Mouse (Mus musculus): Measurements from ENCODE around the gene Abl2.

The Abl2 gene

DNA sequence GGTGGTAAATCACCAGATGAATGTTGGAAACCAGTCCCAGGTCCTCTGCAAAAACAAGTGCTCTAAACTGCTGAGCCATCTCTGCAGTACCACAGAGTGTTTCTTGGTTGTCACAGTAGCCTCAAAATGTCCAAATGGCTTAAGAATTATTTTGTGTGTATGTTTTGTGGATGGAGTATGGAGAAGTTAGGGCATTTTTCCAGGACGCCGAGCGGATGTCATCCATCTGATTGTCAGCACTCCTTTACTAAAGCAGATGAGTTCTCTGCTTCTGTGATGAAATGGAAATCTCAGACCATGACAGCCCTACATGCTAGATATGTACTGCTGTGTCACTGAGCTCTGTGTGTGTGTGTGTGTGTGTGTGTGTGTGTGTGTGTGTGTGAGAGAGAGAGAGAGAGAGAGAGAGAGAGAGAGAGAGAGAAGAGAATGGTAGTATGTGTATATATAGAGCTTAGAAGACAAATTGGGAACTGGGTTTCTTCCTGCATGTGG, 31.3 kb downstream of the Abl2 start:
- DNase-seq = no peak

GRCm38 (mm10) chr1:156590357-156590756, 31.8 kb downstream of the Abl2 start:
- no peak for DNase-seq

DNA sequence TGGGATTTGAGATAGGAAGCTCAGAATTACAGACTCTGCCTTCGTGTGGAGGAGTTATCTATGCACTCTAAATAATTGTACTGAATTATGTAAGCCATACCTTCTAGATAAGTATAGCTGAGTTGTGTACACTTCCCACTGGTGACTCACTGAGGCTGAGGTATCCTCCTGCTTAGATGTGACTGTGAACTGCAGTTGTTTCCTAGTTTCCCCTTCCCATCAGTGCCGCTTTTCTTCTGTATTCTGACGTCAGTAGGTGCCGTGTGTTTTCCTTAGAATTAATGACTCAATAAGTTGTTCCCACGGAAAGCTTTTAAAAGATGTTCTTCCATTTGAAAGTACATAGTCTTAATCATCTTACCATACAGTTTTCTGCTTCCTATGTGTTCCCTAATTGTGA, 34.7 kb downstream of the Abl2 start:
- DNase-seq = no peak

DNA sequence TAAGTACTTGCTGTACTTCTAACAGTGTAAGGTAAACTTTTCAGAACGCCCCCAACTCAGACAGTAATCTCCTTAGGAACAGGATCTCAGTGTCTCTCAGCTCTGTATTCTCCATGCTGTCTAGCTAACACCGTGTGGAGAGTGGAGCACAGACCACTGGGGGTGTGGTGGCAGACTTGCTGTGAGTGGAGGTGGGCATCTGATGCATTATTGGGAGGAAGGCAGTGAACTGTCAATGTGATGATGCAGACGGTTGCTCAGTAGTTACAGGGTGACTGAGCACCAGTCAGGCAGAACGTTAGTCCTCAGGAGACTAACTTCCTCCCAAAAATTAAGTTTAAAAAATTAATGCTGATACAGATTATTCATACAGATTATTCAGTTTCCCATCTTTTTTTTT, 38.5 kb downstream of the Abl2 start:
- peak in 1 of 2 experiments; percentile 24 for DNase-seq

DNA sequence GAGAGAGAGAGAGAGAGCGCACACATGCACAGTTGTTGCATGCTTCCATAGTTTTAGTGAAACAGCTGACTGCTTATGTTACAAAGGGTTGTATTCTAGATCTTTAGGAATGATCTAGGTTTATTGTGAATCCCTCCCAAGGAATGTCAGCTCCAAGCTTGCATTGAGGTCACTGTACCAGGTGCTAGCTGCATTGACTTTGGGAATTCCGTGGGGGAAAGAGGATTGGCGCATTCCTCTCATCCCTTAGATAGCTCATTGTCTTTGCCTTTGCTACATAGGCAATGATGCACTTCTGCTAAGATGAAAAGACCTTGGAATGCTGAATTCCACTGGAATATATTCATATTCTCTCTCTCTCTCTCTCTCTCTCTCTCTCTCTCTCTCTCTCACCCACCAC, 44.0 kb downstream of the Abl2 start:
- DNase-seq = no peak

DNA sequence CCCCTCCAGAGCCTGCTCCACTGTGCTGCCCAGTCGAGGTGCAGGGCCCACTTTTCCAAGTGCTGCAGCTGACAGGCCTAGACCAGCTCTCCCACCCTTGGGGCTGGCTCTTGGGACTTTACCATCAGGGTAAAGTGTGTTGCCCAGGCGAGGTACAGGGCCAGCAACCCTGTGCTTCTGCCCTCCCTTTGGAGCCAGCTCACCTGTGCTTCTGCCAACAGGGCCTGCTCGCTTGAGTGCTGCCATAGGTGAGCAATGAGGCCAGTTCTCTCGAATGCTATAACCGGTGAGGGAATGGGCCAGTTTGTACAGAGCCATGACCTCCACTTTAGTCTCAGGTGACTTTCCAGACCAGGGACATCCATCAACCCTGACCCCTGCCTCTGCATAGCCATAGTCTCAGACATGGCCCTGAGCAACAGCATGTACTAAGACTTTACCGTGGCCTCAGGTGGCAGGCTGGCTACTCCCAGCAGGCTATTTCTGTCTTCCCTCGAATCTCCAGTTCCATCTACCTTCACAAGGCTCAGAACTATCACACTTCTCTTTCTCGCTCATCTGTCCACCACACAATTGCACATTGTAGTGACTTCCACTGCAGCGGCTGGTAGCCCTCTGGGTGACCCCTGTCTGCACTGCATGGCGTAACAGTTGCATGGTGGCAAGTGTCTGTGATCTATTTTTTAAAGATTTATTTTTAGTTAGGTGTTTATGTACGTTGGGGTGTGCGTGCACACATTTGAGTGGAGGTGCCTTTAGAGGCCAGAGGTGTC, 46.7 kb downstream of the Abl2 start:
- DNase-seq = no peak

DNA sequence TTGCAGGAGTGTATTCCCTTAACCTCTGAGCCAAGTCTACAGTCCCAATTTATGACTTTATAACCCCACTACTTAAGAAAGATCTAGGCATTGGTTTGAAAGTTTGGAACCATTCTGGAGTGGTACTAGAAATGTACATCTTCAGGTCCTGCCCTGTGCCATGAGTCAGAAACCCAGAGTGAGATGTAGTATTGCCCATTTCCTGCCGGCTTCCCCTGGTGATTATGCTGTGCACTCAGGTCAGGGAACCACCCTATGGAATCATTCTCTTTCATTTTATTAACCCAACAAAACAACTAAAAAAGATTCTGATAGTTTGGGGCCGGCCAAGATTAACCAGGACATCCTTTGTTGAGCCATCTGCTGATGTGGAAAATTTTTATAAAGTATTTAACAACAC, 47.4 kb downstream of the Abl2 start:
- DNase-seq = no peak

DNA sequence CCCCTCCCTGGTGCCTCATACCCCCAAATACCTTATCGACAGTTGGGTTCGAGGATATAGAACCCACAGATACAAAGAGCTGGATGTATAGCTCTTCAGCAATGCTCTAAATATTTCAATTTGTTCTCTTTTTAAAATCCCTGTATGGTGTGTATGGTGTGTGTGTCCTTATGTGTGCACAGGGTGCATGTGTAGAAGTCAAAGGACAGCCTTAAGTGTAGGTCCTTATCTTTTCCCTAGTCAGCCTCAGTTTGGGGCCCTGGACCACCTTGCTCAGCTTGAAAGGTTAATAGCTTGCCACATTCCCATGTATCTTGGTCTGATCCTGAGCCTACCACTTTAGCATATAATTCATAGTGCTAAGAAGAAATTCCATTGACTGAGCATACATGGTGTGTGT, 49.9 kb downstream of the Abl2 start:
- DNase-seq = no peak

DNA sequence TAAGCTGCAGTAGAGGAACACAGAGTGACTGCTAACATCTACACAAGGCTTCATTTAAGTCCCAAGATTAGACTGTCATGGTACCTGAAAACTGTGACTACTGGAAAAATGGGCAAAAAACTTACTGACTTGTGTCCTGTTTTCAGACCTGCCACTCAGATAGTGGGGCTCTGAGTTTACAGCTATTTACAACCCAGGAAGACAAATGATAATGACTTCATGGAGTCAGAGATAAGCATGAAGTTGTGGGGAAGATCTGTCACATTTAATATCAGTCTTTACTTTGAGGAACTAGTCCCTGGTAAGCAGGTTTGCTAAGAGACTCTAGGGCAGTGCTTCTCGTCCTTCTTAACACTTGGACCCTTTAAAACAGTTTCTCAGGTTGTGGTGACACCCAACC, 51.7 kb downstream of the Abl2 start:
- no peak for DNase-seq

DNA sequence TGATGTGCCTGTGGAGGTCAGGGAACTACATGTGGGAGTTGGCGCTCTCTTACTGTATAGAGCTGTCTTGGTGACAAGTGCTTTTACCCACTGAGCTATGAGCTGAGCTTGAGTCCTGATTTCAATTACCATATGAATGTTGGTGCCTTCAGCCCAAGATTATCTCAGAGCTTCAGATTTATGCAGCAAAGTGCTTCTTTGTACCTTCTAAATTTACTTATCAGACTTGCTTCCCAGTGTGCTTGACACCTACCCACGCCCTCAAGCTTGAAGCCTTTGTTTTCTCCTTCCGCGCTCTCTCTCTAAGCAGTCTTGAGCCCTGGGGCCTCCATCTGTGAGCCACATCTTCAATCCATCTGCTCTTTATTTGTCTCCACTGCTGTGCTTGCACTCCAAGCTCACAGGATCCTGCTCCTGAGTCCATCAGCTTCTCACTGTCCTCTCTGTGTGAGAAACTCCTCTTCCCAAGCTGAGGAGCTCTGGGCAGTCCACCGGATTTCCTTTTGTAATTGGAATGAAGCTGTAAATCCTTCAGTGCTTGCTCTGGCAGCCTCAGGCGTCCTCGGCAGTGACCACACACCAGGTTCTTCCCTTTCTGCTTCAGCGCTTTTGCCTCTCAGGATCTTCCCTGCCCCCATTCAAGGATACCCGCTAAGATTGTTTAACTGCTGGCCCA, 55.4 kb downstream of the Abl2 start:
- DNase-seq = no peak

DNA sequence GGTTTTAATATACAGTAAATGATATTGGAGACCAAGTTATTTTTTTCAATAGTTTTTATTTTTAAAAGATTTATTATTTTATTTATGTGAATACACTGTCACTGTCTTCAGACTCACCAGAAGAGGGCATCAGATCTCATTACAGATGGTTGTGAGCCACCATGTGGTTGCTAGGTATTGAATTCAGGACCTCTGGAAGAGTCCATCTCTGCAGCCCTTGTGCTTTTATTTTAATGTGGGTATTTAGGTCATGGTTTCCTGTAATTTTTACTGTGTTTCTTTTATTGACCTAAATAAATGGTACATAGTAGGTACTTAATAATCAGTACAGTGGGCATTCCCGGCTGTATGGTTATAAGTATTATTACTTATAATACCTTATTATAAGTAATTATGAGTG, 56.1 kb downstream of the Abl2 start:
- peak; percentile 31 to 42 for DNase-seq

DNA sequence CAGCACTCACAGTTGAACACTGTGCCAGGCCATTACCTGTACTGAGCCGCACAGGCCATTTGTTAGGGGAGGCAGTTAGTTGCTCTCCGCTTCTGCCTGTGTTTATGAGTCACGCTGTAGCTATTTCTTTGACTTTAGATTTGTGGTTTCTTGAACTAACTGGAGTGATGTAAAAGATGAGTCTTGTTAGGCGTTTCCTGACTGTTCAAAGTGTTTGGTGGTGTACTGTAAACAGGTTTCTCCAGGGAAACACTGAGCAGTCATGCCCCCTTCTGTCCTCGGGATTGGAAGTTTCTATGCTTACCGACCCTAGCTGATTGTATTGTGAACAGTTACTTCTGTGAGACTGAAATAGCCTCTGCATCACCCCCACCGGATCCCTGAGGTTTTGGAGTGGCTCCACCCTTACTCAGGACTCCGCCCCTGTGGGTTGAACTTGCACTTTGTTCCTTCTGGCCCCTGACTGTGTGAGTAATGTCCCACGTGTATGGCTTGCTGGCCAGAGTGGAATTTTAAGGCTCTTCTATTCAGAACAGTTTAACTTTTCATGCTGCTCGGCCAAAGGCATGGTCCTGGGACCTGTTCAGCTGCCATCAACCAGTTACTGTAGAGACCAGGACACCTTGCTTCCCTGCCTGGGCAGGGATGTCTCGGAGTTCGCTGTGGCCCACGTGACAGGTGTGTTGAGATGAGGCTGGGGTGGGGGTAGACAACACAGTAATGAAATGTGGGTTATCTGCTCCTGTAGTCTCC, 57.0 kb downstream of the Abl2 start:
- peak; percentile 87 to 92 for DNase-seq

DNA sequence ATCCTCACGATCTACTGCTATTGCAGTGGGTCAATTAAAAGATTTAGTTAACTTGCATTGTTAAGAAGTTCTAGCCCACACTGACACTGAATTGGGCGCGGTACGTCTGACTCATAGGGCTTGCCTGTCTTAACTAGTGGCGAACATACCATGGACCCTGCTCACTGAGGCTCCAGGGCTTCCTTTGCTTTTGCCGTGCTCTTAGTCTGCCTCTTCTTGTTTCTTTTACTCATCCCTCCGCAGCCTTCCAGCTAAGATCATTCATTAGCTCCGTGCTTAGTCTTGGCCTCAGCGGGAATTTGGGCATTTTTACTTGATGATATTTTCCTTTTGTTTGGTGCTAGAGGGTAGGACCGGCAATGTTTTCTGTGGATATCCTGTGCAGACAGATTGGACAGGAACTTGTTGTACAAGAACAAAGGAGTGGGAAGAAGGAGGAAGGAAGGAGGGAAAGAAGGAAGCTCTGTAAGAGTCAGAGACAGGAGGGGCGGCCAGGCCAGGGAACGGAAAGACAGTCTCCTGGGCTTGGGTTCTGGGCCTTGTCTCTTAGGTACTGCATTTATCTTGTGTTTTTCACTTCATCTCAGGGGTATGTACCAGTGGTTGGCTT, 58.5 kb downstream of the Abl2 start:
- DNase-seq = peak; percentile 35 to 45

- peak; percentile 23 to 40 for DNase-seq
Observed at GRCm38 (mm10) chr1:156617811-156618210, 59.2 kb downstream of the Abl2 start.

DNA sequence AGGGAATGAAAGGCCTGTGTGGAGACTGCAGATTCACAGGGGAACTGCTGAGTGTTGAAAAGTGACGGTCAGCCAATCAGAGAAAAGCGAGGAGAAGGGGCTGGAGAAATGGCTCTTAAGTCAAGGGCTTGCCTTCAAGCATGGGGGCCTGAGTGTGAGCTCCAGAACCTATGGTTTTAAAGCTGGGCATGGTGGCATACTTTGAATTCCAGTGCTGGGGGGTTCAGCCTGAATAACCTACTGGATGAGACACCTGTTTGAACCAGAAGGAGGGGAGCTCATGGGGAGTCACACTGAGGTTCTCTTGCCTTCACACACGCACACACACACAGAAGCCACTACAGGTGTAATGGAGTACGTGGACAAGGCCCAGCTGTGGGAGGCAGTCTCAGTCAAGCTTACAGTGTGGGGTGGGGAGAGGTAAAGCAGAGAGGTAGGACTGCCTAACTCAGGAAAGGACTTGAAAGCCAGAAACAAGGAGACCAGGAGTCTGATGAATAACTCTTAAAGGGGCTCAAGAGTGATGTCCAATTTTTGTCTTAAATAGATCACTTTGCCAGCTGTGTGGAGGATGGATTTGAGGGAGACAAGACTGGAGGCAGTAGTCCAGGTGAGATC, 61.8 kb downstream of the Abl2 start:
- DNase-seq = no peak

- no peak for DNase-seq
Observed at GRCm38 (mm10) chr1:156620951-156621350, 62.4 kb downstream of the Abl2 start.

DNA sequence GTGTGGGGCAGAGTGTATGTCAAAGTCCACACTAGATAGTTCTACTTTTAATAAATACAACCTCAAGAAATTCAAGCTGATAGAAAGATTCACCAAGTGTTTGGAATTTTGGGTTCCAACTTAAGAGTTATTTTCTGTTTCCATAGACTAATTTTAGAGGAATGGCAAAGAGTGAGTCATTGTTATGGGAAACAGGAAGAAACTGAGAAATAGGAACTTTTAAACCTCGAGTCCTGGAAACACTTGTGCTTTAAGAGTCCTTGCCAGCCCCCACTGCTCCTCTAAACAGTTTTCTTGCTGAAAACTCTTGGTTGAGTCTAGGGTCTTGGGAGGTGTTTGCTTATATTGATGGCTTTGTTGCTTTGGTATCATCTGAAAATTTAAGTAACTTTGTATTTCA, 65.6 kb downstream of the Abl2 start:
- no peak for DNase-seq

GRCm38 (mm10) chr1:156626729-156627128, 68.1 kb downstream of the Abl2 start:
- peak; percentile 15 to 36 for DNase-seq

- DNase-seq = no peak
Observed at GRCm38 (mm10) chr1:156629984-156630383, 71.4 kb downstream of the Abl2 start.

- DNase-seq = peak; percentile 55 to 61
Observed at GRCm38 (mm10) chr1:156630965-156631364, 72.4 kb downstream of the Abl2 start.

- peak; percentile 41 to 54 for DNase-seq
Observed at GRCm38 (mm10) chr1:156633095-156633494, 74.5 kb downstream of the Abl2 start.

GRCm38 (mm10) chr1:156635148-156635547, 76.6 kb downstream of the Abl2 start:
- DNase-seq = no peak

GRCm38 (mm10) chr1:156639455-156639854, 80.9 kb downstream of the Abl2 start:
- no peak for DNase-seq

All from B cell, adult 2 months (primary cell).